Mouse (Mus musculus) C2C12 (cell line): ENCODE results near the gene Acp7.

Experiments used
- CEBPB ChIP-seq: IDR thresholded peaks from one replicate; pipeline ENCODE4 v1.6.1; 2011; ENCODE audit warnings: low read depth, mild to moderate bottlenecking, control low read depth, moderate library complexity
- CTCF ChIP-seq: IDR thresholded peaks from one replicate; pipeline ENCODE4 v1.5.1; 2011; ENCODE audit not compliant: control insufficient read depth, insufficient read depth, insufficient read length
- MAX ChIP-seq: IDR thresholded peaks from one replicate; pipeline ENCODE4 v1.6.1; 2011; ENCODE audit warnings: mild to moderate bottlenecking, control low read depth
- MYOD1 ChIP-seq: IDR thresholded peaks from one replicate; pipeline ENCODE4 v1.6.1; 2011; ENCODE audit warnings: low read depth; ENCODE audit not compliant: control insufficient read depth, insufficient read length
- MYOG ChIP-seq: IDR thresholded peaks from one replicate; pipeline ENCODE4 v1.6.1; 2011; ENCODE audit not compliant: control insufficient read depth, insufficient read length; ENCODE audit errors: extremely low read depth

GRCm38 (mm10) chr7:28665620-28666579 is 34.8 kb upstream of the Acp7 start:
- no peak for TF ChIP-seq CEBPB
- no peak for TF ChIP-seq CTCF
- no peak for TF ChIP-seq MYOG
- no peak for TF ChIP-seq MYOD1
- no peak for TF ChIP-seq MAX
